18 mouse cellular contexts compared by ENCODE assay signal in the genomic region with DNA sequence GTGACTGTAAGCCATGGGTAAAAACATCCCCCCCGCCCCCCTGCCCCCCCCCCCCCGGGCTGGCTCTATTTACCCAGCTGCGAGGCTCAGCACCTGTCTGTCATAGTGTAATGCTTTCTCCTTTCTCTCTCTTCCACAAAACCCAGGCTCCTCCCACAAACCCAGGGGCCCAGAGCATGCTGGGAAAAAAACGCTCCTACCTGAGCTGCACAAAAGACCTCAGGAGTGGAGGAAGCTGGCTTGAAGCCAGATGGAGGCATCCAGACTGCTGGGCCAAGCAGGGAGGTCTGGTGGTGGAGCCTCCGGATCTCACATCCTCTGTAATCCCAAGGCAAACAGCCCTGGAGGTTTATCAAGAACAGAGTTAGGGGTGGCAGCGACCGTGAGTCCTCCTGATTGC.
DNase-seq lines count a peak whose midpoint lies in the region; ATAC-seq and TF ChIP-seq lines count a peak whose summit lies in the region.
"Had no signal": no experiment of that assay in that cellular context is flagged by ENCODE, and none has a peak within 500 bp of the region (broad histone marks: within the 10 kb centered on the region; RNA-seq: fewer than 3 reads in every experiment).

No protein-coding gene starts in this region.

- TF ChIP-seq CTCF in kidney, adult 2 months (conservative IDR thresholded peaks at IDR 0.05; ENCODE audit: insufficient read depth, insufficient read length, low read depth, low read length), result no peak
- TF ChIP-seq CTCF in stomach, postnatal 0 days (IDR thresholded peaks at IDR 0.05; ENCODE audit: low read depth), result no peak

- no peaks in the 10 kb centered on the region for H3K27me3 ChIP-seq in kidney, embryonic 14.5 days (ENCODE audit: control insufficient read depth, insufficient read depth, low read length)
- H3K27me3 ChIP-seq in kidney, adult 2 months (replicated peaks; ENCODE audit: control insufficient read depth, insufficient read depth, low read length), result no peaks in the 10 kb centered on the region
- H3K27me3 ChIP-seq in intestine, embryonic 15.5 days (replicated peaks), result no peaks in the 10 kb centered on the region
- H3K27me3 ChIP-seq in stomach, postnatal 0 days (ENCODE audit: control insufficient read depth, insufficient read depth, low read length), result no peaks in the 10 kb centered on the region
- H3K27me3 ChIP-seq: heart, embryonic 13.5 days; hindbrain, embryonic 13.5 days; midbrain, embryonic 15.5 days; neural tube, embryonic 15.5 days had no signal

- TF ChIP-seq EP300 in stomach, postnatal 0 days (optimal IDR thresholded peaks at IDR 0.05), result no peak

- no peak overlapping the region for H3K4me2 ChIP-seq in kidney, embryonic 14.5 days (replicated peaks; ENCODE audit: low read depth, low read length)
- no peak overlapping the region for H3K4me2 ChIP-seq in intestine, embryonic 15.5 days (replicated peaks)
- no peak overlapping the region for H3K4me2 ChIP-seq in stomach, postnatal 0 days (replicated peaks; ENCODE audit: low read depth)
- H3K4me2 ChIP-seq: heart, embryonic 13.5 days; hindbrain, embryonic 13.5 days; midbrain, embryonic 15.5 days; neural tube, embryonic 15.5 days had no signal

- no peak overlapping the region for H3K27ac ChIP-seq in kidney, embryonic 14.5 days (ENCODE audit: low read depth, low read length)
- no peak overlapping the region for H3K27ac ChIP-seq in kidney, adult 2 months (ENCODE audit: insufficient read depth, low read depth, low read length)
- no peak overlapping the region for H3K27ac ChIP-seq in intestine, embryonic 15.5 days
- H3K27ac ChIP-seq in stomach, postnatal 0 days (replicated peaks), result no peak overlapping the region
- H3K27ac ChIP-seq: heart, embryonic 13.5 days; hindbrain, embryonic 13.5 days; layer of hippocampus, adult 2 months; midbrain, embryonic 15.5 days; neural tube, embryonic 15.5 days had no signal

- DNase-seq in kidney, adult 2 months, result no peak
- DNase-seq in retina, postnatal 1 day, result peak; percentile 33
- DNase-seq in retina, embryonic 14.5 days (ENCODE audit: low spot score), result no peak
- DNase-seq in stomach, postnatal 0 days (ENCODE audit: low spot score), result peak; percentile 69
- no peak for DNase-seq in B cell, adult 2 months
- no peak for DNase-seq in heart, adult 8-10 months (ENCODE audit: low spot score)
- DNase-seq: adrenal gland, adult 8-10 months; kidney, adult 11 months; kidney, postnatal 10 days; liver, postnatal 0 days; thymus, postnatal 36 days had no signal

- H3K9ac ChIP-seq in kidney, embryonic 14.5 days (ENCODE audit: low read depth, low read length), result no peak overlapping the region
- no peak overlapping the region for H3K9ac ChIP-seq in intestine, embryonic 15.5 days
- H3K9ac ChIP-seq in stomach, postnatal 0 days (ENCODE audit: low read length), result no peak overlapping the region
- H3K9ac ChIP-seq: heart, embryonic 13.5 days; hindbrain, embryonic 13.5 days; liver, postnatal 0 days; midbrain, embryonic 15.5 days; neural tube, embryonic 15.5 days had no signal

- WGBS in kidney, embryonic 14.5 days, result 77% methylated on average over 4 of the region's 7 CpGs
- 69% methylated on average over 7 of the region's 7 CpGs for WGBS in kidney, adult 2 months
- 37% methylated on average over 7 of the region's 7 CpGs for WGBS in intestine, embryonic 15.5 days
- WGBS in stomach, postnatal 0 days, result 42% methylated on average over 7 of the region's 7 CpGs

- ATAC-seq in kidney, embryonic 14.5 days (ENCODE audit: low FRiP score, low TSS enrichment), result 0 out of 2 replicates have a peak, but pooled peaks have one; percentile 9
- peak; percentile 81 for ATAC-seq in intestine, embryonic 15.5 days
- ATAC-seq in stomach, postnatal 0 days (ENCODE audit: low FRiP score, low TSS enrichment), result peak; percentile 79
- ATAC-seq: liver, postnatal 0 days; midbrain, embryonic 15.5 days had no signal

- H3K36me3 ChIP-seq in kidney, embryonic 14.5 days (ENCODE audit: control insufficient read depth, insufficient read depth, low read length), result no peaks in the 10 kb centered on the region
- no peaks in the 10 kb centered on the region for H3K36me3 ChIP-seq in kidney, adult 2 months (ENCODE audit: control insufficient read depth, insufficient read depth, low read length)
- H3K36me3 ChIP-seq in intestine, embryonic 15.5 days, result no peaks in the 10 kb centered on the region
- no peaks in the 10 kb centered on the region for H3K36me3 ChIP-seq in stomach, postnatal 0 days (ENCODE audit: control insufficient read depth, insufficient read depth, low read length)
- H3K36me3 ChIP-seq: heart, embryonic 13.5 days; hindbrain, embryonic 13.5 days; midbrain, embryonic 15.5 days; neural tube, embryonic 15.5 days had no signal

- no peaks in the 10 kb centered on the region for H3K4me1 ChIP-seq in kidney, embryonic 14.5 days (ENCODE audit: control insufficient read depth, insufficient read depth, low read length)
- no peaks in the 10 kb centered on the region for H3K4me1 ChIP-seq in kidney, adult 2 months (ENCODE audit: control insufficient read depth, insufficient read depth, low read length)
- H3K4me1 ChIP-seq in intestine, embryonic 15.5 days (replicated peaks), result no peaks in the 10 kb centered on the region
- H3K4me1 ChIP-seq in stomach, postnatal 0 days (replicated peaks; ENCODE audit: control insufficient read depth, insufficient read depth), result no peaks in the 10 kb centered on the region
- H3K4me1 ChIP-seq: heart, embryonic 13.5 days; midbrain, embryonic 15.5 days; neural tube, embryonic 15.5 days had no signal

- H3K4me3 ChIP-seq in kidney, embryonic 14.5 days (ENCODE audit: low read length), result no peak overlapping the region
- no peak overlapping the region for H3K4me3 ChIP-seq in kidney, adult 2 months (ENCODE audit: insufficient read depth, low read depth, low read length)
- no peak overlapping the region for H3K4me3 ChIP-seq in intestine, embryonic 15.5 days (replicated peaks)
- H3K4me3 ChIP-seq in stomach, postnatal 0 days (ENCODE audit: low read depth, low read length), result no peak overlapping the region
- H3K4me3 ChIP-seq: heart, embryonic 13.5 days; hindbrain, embryonic 13.5 days; layer of hippocampus, adult 2 months; midbrain, embryonic 15.5 days; neural tube, embryonic 15.5 days had no signal

- H3K9me3 ChIP-seq in kidney, embryonic 14.5 days (ENCODE audit: control insufficient read depth, low read length), result no peaks in the 10 kb centered on the region
- no peaks in the 10 kb centered on the region for H3K9me3 ChIP-seq in intestine, embryonic 15.5 days
- no peaks in the 10 kb centered on the region for H3K9me3 ChIP-seq in stomach, postnatal 0 days (ENCODE audit: control insufficient read depth, low read length)
- H3K9me3 ChIP-seq: heart, embryonic 13.5 days; hindbrain, embryonic 13.5 days; midbrain, embryonic 15.5 days; neural tube, embryonic 15.5 days had no signal

- TF ChIP-seq POLR2A in kidney, adult 2 months (IDR thresholded peaks at IDR 0.05; ENCODE audit: low read depth, low read length), result no peak

Comparison
In these comparisons a context has a peak if more than half of its experiments do, and no peak if none do; other contexts are left out.
1. DNase-seq: peak in retina, postnatal 1 day (single experiment) and stomach, postnatal 0 days (single experiment); none in kidney, adult 2 months (single experiment), retina, embryonic 14.5 days (single experiment), B cell, adult 2 months (0 of 2) and heart, adult 8-10 months (single experiment).
2. ATAC-seq: peak in every context shown above with its lines; median percentile 81 in intestine, embryonic 15.5 days; 79 in stomach, postnatal 0 days; 9 in kidney, embryonic 14.5 days.